Mouse (Mus musculus) granulocyte monocyte progenitor cell, adult 5-6 weeks (primary cell): ENCODE measurements around the gene Herpud2. TPM values are rescaled to one million over a fixed set of nuclear protein-coding genes. Genes with fewer than 3 reads are reported as not detected.

ENCODE experiments used
- ATAC-seq: replicated peaks from 2 replicates; pipeline ENCODE4 v1.8.0; 2016; ENCODE audit warnings: mild to moderate bottlenecking, moderate TSS enrichment, inconsistent platforms; ENCODE audit not compliant: poor library complexity, severe bottlenecking
- total RNA-seq, 2 experiments: library from RNA; stranded (forward) in 1 of 2; stranded (reverse) in 1 of 2; fragments of 200-712, 200-1000 nt in 1 of 2; fragments of >200 nt in 1 of 2; fragmentation: Nextera tagmentation in 1 of 2; gene quantifications; 2 replicates each; pipeline ENCODE4 v1.2.3; 2014 to 2017

Gene Herpud2
- total RNA-seq, 2 experiments from 2014 or later, result 14.9 to 28.3 TPM

GRCm38 (mm10) chr9:25150791-25151610, 619 bp downstream of the Herpud2 start:
- ATAC-seq, result peak; percentile 25

- no peak for ATAC-seq
These were observed 2.9 kb downstream of the Herpud2 start for GRCm38 (mm10) chr9:25148767-25149166.

- ATAC-seq, result no peak
These were observed 5.7 kb downstream of the Herpud2 start for GRCm38 (mm10) chr9:25145925-25146324.

- ATAC-seq, result no peak
These were observed 7.7 kb downstream of the Herpud2 start for GRCm38 (mm10) chr9:25143950-25144349.

GRCm38 (mm10) chr9:25142988-25143387, 8.6 kb downstream of the Herpud2 start:
- ATAC-seq, result no peak

- no peak for ATAC-seq
These were observed 9.6 kb downstream of the Herpud2 start for GRCm38 (mm10) chr9:25142041-25142440.

- no peak for ATAC-seq
These were observed 11.3 kb downstream of the Herpud2 start for GRCm38 (mm10) chr9:25140330-25140729.

- no peak for ATAC-seq
These were observed 12.7 kb downstream of the Herpud2 start for GRCm38 (mm10) chr9:25138900-25139299.

GRCm38 (mm10) chr9:25132920-25133319, 18.7 kb downstream of the Herpud2 start:
- no peak for ATAC-seq

- ATAC-seq, result no peak
These were observed 19.4 kb downstream of the Herpud2 start for GRCm38 (mm10) chr9:25132253-25132652.

GRCm38 (mm10) chr9:25124048-25124447, 27.6 kb downstream of the Herpud2 start:
- ATAC-seq, result peak; percentile 99

- peak; percentile 48 for ATAC-seq
These were observed 28.0 kb downstream of the Herpud2 start for GRCm38 (mm10) chr9:25123590-25123989.

- peak; percentile 94 for ATAC-seq
These were observed 47.0 kb downstream of the Herpud2 start for GRCm38 (mm10) chr9:25104638-25105037.

- ATAC-seq, result no peak
These were observed 48.7 kb downstream of the Herpud2 start for GRCm38 (mm10) chr9:25102881-25103280.

GRCm38 (mm10) chr9:25090853-25091252, 60.8 kb downstream of the Herpud2 start:
- ATAC-seq, result no peak

GRCm38 (mm10) chr9:25089122-25089521, 62.5 kb downstream of the Herpud2 start, which contains the start of gene Gm10181:
Gene Gm10181 (plus strand): TSS chr9:25089422.
- no peak for ATAC-seq

- ATAC-seq, result no peak
These were observed 75.1 kb downstream of the Herpud2 start for GRCm38 (mm10) chr9:25076505-25076904.

GRCm38 (mm10) chr9:25075977-25076376, 75.6 kb downstream of the Herpud2 start:
- no peak for ATAC-seq

- ATAC-seq, result no peak
These were observed 79.0 kb downstream of the Herpud2 start for GRCm38 (mm10) chr9:25072666-25073065.

- ATAC-seq, result no peak
These were observed 92.9 kb downstream of the Herpud2 start for GRCm38 (mm10) chr9:25058726-25059125.
